Mouse (Mus musculus) stomach, postnatal 0 days (tissue): ENCODE measurements at regions not wholly inside any gene's neighbourhood (a gene's known extent, or its start where the extent isn't known, plus 50 kb on each side); places are given as distances from the start of the nearest gene placed in this dataset.

ENCODE experiments used
- CTCF ChIP-seq: IDR thresholded peaks from 2 replicates; pipeline ENCODE4 v1.5.1; 2016; ENCODE audit warnings: antibody characterized with exemption, low read depth, mild to moderate bottlenecking, moderate library complexity
- EP300 ChIP-seq: optimal IDR thresholded peaks from 2 replicates; pipeline ENCODE3; 2016; ENCODE audit warnings: antibody characterized with exemption

- TF ChIP-seq CTCF, result no peak
- no peak for TF ChIP-seq EP300
Measured at GRCm38 (mm10) chr2:45681251-45681650, 564.1 kb upstream of the Zeb2 start.
